Mouse (Mus musculus) embryonic facial prominence, embryonic 11.5 days (tissue): ENCODE measurements around the gene Raver1. TPM values are rescaled to one million over a fixed set of nuclear protein-coding genes. Genes with fewer than 3 reads are reported as not detected.

Experiments used
- ATAC-seq: fragments of 200-750 bp; cut with Nextera tagmentation; replicated peaks from 2 replicates; pipeline ENCODE4 v1.8.0; 2017; ENCODE audit warnings: low read depth; ENCODE audit not compliant: insufficient number of reproducible peaks, low FRiP score, low TSS enrichment
- DNase-seq: peaks from one replicate; pipeline ENCODE4 v3.0.0-alpha.2; 2015; ENCODE audit warnings: low spot score
- H3K27ac ChIP-seq: fragments of 300-500 bp; sonication (generic); replicated peaks from 2 replicates; pipeline ENCODE4 v1.5.1; 2014; ENCODE audit warnings: mild to moderate bottlenecking, low read depth, low read length, control low read depth
- H3K27me3 ChIP-seq: fragments of 300-500 bp; sonication (generic); 2 replicates; pipeline ENCODE4 v1.6.1; 2014; ENCODE audit warnings: mild to moderate bottlenecking, low read length, moderate library complexity, mixed read lengths; ENCODE audit not compliant: control insufficient read depth, insufficient read depth
- H3K36me3 ChIP-seq: fragments of 300-500 bp; sonication (generic); replicated peaks from 2 replicates; pipeline ENCODE4 v1.6.1; 2014; ENCODE audit warnings: low read depth, mild to moderate bottlenecking, low read length, moderate library complexity, mixed read lengths; ENCODE audit not compliant: control insufficient read depth, insufficient read depth
- H3K4me1 ChIP-seq: fragments of 300-500 bp; sonication (generic); 2 replicates; pipeline ENCODE4 v1.6.1; 2014; ENCODE audit warnings: low read length, mixed read lengths; ENCODE audit not compliant: control insufficient read depth, insufficient read depth
- H3K4me2 ChIP-seq: fragments of 300-500 bp; sonication (generic); 2 replicates; pipeline ENCODE4 v1.6.1; 2014; ENCODE audit warnings: low read depth, mild to moderate bottlenecking, control low read depth, low read length, moderate library complexity
- H3K4me3 ChIP-seq: fragments of 300-500 bp; sonication (generic); 2 replicates; pipeline ENCODE4 v1.5.1; 2014; ENCODE audit warnings: low read depth, low read length, control low read depth
- H3K9ac ChIP-seq: fragments of 300-500 bp; sonication (generic); replicated peaks from 2 replicates; pipeline ENCODE4 v1.6.1; 2014; ENCODE audit warnings: mild to moderate bottlenecking, control low read depth, low read length
- H3K9me3 ChIP-seq: fragments of 300-500 bp; sonication (generic); replicated peaks from 2 replicates; pipeline ENCODE4 v1.6.1; 2016; ENCODE audit warnings: mild to moderate bottlenecking, low read length, inconsistent platforms, mixed read lengths; ENCODE audit not compliant: control insufficient read depth
- WGBS: fragments of 180-500 bp; shearing (Covaris S2); extraction: QIAGEN DNeasy Blood & Tissue Kit; methylation state at CpG from one replicate; pipeline ENCODE4 v1.1.7; 2014; 5-methylcytosine and 5-hydroxymethylcytosine counted together
- polyA plus RNA-seq: library from polyadenylated mRNA; unstranded; fragments of >200 nt; fragmentation: Nextera tagmentation; extraction: Ambion mirVana; gene quantifications from 2 replicates; pipeline ENCODE4 v1.2.1, GENCODE M21; 2014

The Raver1 gene
- polyA plus RNA-seq, 1 experiment from 2014 or later: 63.1 TPM

DNA sequence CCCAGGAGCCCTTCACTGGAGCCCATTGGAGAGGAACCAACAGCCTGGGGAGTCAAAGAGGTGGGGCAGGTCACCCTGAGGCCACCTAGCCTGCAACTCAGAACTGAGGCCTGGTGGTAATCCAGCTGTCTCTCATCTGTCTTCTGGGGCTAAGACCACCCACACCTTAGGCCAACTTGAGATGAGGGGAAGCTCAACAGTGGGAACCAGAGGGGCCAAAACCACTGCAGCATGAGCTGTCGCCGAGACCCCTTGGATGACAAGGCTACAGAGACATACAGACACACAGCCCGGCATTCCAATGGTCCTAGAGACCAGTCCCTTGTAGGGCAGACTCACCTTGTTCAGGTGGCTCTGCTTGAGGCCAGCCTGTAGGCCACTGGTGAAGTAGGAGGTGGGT, 16.2 kb downstream of the Raver1 start:
- Histone ChIP-seq H3K9ac (no peak overlapping the region), H3K27me3 (no peaks in the 10 kb centered on the region), H3K36me3 (peaks cover 29% of the 10 kb centered on the region), H3K27ac (no peak overlapping the region), H3K4me1 (no peaks in the 10 kb centered on the region), H3K4me3 (no peak overlapping the region), H3K4me2 (no peak overlapping the region), H3K9me3 (no peaks in the 10 kb centered on the region)
- DNase-seq: no peak
- WGBS: 86% methylated on average over 3 of the region's 3 CpGs
- no peak for ATAC-seq

DNA sequence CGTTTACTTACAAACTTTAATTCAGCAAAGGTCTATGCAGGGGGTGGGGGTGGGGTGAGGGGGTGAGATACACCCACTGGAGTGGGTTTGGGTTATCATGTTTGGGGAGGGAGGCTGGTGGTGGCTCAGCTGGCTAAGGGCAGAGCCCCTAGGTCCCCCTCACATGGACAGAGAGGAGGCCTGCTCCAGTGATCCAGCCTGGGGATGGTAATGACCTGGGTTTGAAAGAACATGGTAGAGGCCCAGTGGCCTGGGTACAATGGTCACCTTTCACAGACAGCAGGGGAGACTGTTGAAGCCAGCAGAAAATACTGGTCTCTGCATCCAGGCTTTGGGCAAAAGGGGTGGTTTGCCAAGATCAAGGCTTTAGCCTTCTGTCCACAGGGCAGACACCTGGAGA, 17.6 kb downstream of the Raver1 start:
- Histone ChIP-seq H3K27ac (no peak overlapping the region), H3K4me2 (no peak overlapping the region), H3K27me3 (no peaks in the 10 kb centered on the region), H3K9me3 (no peaks in the 10 kb centered on the region), H3K9ac (no peak overlapping the region), H3K4me1 (no peaks in the 10 kb centered on the region), H3K4me3 (no peak overlapping the region), H3K36me3 (peaks cover 16% of the 10 kb centered on the region)
- DNase-seq (no peak), ATAC-seq (no peak)
- 94% methylated on average over 1 of the region's 1 CpGs for WGBS

GRCm38 (mm10) chr9:21073044-21073840, 18.6 kb downstream of the Raver1 start, which contains the start of the genes Gm49373 and Fdx1l:
TSS of gene Gm49373 (minus strand) at chr9:21073096.
TSS of gene Fdx1l (minus strand) at chr9:21073614.
- Histone ChIP-seq H3K4me1 (no peaks in the 10 kb centered on the region), H3K9me3 (no peaks in the 10 kb centered on the region), H3K36me3 (peaks cover 10% of the 10 kb centered on the region), H3K4me3 (peak within 1 kb of the TSS; percentile 84), H3K27ac (0 out of 2 replicates have a peak within 1 kb of the TSS, but pooled peaks have one; percentile 7), H3K27me3 (no peaks in the 10 kb centered on the region), H3K9ac (peak within 1 kb of the TSS; percentile 92), H3K4me2 (peak within 1 kb of the TSS; percentile 89)
- WGBS: 2% methylated on average over 58 of the region's 58 CpGs
- DNase-seq (peak; percentile 92), ATAC-seq (peak; percentile 90)

DNA sequence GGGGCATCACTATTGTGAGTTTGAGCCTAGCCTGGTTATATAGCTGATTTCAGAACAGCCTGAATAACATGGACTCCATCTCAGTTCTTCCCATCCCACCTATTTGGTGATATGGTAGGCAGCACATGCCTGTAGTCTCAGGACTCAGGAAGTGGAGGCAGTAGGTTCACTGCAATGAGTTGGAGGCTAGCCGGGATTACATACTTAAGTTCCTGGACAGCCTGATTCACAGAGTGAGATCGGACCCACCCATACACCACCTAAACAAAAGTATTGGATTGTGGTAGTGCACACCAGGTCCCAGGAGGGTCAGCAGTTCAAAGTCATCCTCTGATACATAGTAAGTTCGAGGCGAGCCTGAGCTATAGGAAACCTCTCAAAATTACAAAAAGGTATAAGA, 19.2 kb downstream of the Raver1 start:
- Histone ChIP-seq H3K9me3 (no peaks in the 10 kb centered on the region), H3K36me3 (peaks cover 10% of the 10 kb centered on the region), H3K27me3 (no peaks in the 10 kb centered on the region), H3K9ac (peak overlapping the region; percentile 92), H3K4me1 (no peaks in the 10 kb centered on the region), H3K4me3 (peak overlapping the region; percentile 84), H3K27ac (no peak overlapping the region), H3K4me2 (peak overlapping the region; percentile 89)
- 16% methylated on average over 4 of the region's 4 CpGs for WGBS
- ATAC-seq (no peak), DNase-seq (peak; percentile 5)

DNA sequence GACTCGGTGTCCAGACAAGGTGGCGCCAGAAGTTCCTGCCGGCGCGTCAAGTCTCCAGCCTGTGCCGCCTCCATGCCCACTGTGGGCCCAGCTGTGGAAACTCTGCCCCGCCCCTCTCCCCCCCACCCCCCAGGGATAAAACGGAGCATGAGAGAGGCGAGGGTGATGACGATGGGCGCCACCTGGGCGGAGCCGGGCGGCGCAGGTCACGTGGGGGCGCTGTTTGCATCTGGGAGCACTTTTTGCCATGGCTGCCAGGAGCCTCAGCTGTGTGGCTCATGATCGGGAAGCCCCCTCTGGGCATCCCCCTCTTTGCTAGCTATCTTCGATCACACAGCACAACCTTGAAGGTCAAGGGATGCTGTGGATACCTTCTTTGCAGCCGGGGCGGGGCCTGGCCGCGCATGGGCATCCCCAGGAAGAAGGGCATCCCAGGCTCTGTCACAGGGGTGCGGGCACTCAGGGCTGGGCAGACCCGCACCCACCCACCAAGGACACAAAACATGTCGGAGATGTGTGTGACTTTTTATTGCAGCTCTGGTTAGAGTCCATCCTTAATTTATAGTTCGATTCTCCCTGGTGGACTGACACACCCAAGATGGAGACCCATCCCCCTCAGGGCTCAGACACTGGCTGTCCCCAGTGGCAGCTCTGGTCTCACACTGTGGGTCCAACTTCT, 24.7 kb downstream of the Raver1 start, which contains the start of gene Zglp1:
TSS of gene Zglp1 (minus strand) at position 88 of the 679 bp plus-strand sequence.
- Histone ChIP-seq H3K4me2 (no peak within 1 kb of the TSS), H3K36me3 (no peaks in the 10 kb centered on the region; the same call in none of the 2 replicates), H3K4me3 (no peak within 1 kb of the TSS), H3K9me3 (no peaks in the 10 kb centered on the region), H3K27ac (no peak within 1 kb of the TSS), H3K9ac (no peak within 1 kb of the TSS), H3K4me1 (no peaks in the 10 kb centered on the region), H3K27me3 (no peaks in the 10 kb centered on the region)
- DNase-seq (no peak), ATAC-seq (no peak)
- WGBS: 85% methylated on average over 27 of the region's 27 CpGs

DNA sequence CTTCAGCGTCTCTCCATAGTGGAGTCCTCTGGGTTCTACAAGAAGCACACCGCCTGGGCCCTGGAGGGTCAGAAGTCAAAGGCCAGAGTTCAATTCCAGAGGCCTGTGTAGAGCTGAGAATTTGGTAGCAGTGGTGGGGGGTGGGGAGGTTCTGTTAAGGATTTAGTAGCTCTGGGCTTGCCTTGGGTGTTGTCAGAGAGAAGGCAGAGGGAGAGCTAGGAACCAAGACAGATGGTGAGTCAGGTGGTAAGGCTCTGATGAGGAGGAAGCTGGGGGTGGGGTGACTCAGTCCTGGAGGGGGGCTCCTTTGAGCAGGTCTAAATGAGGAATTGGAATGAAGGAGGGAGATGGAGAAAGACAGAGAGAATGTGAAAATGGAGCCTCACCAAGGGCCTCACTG, 28.9 kb downstream of the Raver1 start:
- DNase-seq (no peak), ATAC-seq (no peak)
- WGBS: 77% methylated on average over 2 of the region's 2 CpGs
- Histone ChIP-seq H3K4me1 (no peaks in the 10 kb centered on the region), H3K27me3 (no peaks in the 10 kb centered on the region), H3K36me3 (no peaks in the 10 kb centered on the region; the same call in none of the 2 replicates), H3K9ac (no peak overlapping the region), H3K9me3 (no peaks in the 10 kb centered on the region), H3K4me2 (no peak overlapping the region), H3K27ac (no peak overlapping the region), H3K4me3 (no peak overlapping the region)

- DNase-seq: no peak
- no peak for ATAC-seq
- Histone ChIP-seq H3K4me2 (no peak overlapping the region), H3K4me1 (no peaks in the 10 kb centered on the region), H3K27ac (no peak overlapping the region), H3K27me3 (no peaks in the 10 kb centered on the region), H3K36me3 (no peaks in the 10 kb centered on the region), H3K9ac (no peak overlapping the region), H3K9me3 (no peaks in the 10 kb centered on the region), H3K4me3 (no peak overlapping the region)
- 66% methylated on average over 10 of the region's 10 CpGs for WGBS
Measured at GRCm38 (mm10) chr9:21051578-21051977, 40.2 kb downstream of the Raver1 start.

GRCm38 (mm10) chr9:21045235-21045634, 46.6 kb downstream of the Raver1 start:
- Histone ChIP-seq H3K4me3 (no peak overlapping the region), H3K36me3 (no peaks in the 10 kb centered on the region), H3K4me1 (no peaks in the 10 kb centered on the region), H3K9me3 (no peaks in the 10 kb centered on the region), H3K4me2 (no peak overlapping the region), H3K27me3 (no peaks in the 10 kb centered on the region), H3K9ac (no peak overlapping the region), H3K27ac (no peak overlapping the region)
- WGBS: 84% methylated on average over 3 of the region's 3 CpGs
- no peak for DNase-seq
- no peak for ATAC-seq
